Mouse (Mus musculus): Measurements from ENCODE around the gene Mta3.

GRCm38 (mm10) chr17:83750216-83750950, 44.4 kb downstream of the Mta3 start:
- TF ChIP-seq CTCF (IDR thresholded peaks at IDR 0.05; ENCODE audit: extremely low read depth, insufficient read depth, insufficient read length, insufficient replicate concordance): no peak
- no peak for TF ChIP-seq POLR2A (IDR thresholded peaks at IDR 0.05; ENCODE audit: low read depth, low read length)
